Mouse (Mus musculus): ENCODE measurements around the gene Phactr4.

Phactr4 gene

GRCm38 (mm10) chr4:132454216-132454615, 31.9 kb upstream of the Phactr4 start:
- TF ChIP-seq POU5F1 (IDR thresholded peaks at IDR 0.05; ENCODE audit: borderline replicate concordance, low read length) = no peak
- TF ChIP-seq CTCF (conservative IDR thresholded peaks at IDR 0.05; ENCODE audit: low read length) = 0 out of 2 replicates have a peak, but pooled peaks have one; percentile 7
- no peak overlapping the region for H3K4me3 ChIP-seq (replicated peaks; ENCODE audit: low read length)
- peaks cover 27% of the 10 kb centered on the region for H3K36me3 ChIP-seq (ENCODE audit: insufficient read depth, low read length)
- no peaks in the 10 kb centered on the region for H3K27me3 ChIP-seq (ENCODE audit: insufficient read depth, low read length)
- peaks cover 34% of the 10 kb centered on the region for H3K4me1 ChIP-seq (replicated peaks; ENCODE audit: low read depth, low read length)
- H3K9me3 ChIP-seq (ENCODE audit: low read length) = no peaks in the 10 kb centered on the region

DNA sequence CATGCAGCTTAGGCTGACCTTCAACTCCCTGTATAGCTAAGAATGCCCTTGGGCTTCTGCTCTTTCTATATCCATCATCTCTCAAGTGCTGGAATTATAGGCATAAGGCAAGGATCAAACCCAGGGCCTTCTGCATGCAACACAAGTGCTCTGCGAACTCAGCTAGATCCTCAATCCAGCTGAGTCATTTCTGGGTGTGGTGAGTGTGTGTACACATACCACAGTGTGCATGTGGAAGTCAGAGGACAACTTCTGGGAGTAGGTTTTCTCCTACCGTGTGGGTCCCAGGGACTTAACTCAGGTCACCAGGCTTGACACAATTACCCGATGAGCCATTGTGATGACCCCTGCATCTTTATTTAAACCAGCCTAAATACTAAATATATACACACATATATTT, 27.5 kb upstream of the Phactr4 start:
- no peak overlapping the region for H3K4me3 ChIP-seq (replicated peaks; ENCODE audit: low read length)
- TF ChIP-seq CTCF (conservative IDR thresholded peaks at IDR 0.05; ENCODE audit: low read length) = no peak
- TF ChIP-seq POU5F1 (IDR thresholded peaks at IDR 0.05; ENCODE audit: borderline replicate concordance, low read length) = no peak
- no peak for TF ChIP-seq NANOG (IDR thresholded peaks at IDR 0.05; ENCODE audit: borderline replicate concordance, low read length)
- no peaks in the 10 kb centered on the region for H3K36me3 ChIP-seq (ENCODE audit: insufficient read depth, low read length)
- H3K27me3 ChIP-seq (ENCODE audit: insufficient read depth, low read length) = no peaks in the 10 kb centered on the region
- no peaks in the 10 kb centered on the region for H3K4me1 ChIP-seq (replicated peaks; ENCODE audit: low read depth, low read length)
- H3K9me3 ChIP-seq (ENCODE audit: low read length) = no peaks in the 10 kb centered on the region

DNA sequence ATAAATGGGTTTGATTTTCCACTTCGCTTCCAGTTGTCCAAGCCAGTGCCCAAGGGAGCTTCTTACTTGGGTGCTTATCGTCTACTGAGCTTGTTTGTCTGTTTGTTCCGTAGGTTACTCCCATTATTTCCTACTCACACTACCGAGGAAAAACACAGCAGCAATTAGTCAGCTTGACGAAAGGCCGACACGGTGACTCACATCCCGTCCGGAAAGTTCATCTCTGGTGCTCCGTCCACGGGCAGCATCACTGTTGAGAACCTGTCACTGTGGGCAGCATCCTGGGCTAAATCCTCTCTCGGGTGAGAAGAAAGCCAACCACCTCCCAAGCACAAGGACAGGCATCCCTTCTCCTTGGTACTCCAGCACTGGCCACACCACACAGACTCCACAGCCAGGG, 23.8 kb upstream of the Phactr4 start:
- H3K4me3 ChIP-seq (replicated peaks; ENCODE audit: low read length) = no peak overlapping the region
- no peaks in the 10 kb centered on the region for H3K4me1 ChIP-seq (replicated peaks; ENCODE audit: low read depth, low read length)
- no peaks in the 10 kb centered on the region for H3K36me3 ChIP-seq (ENCODE audit: insufficient read depth, low read length)
- no peaks in the 10 kb centered on the region for H3K9me3 ChIP-seq (ENCODE audit: low read length)
- TF ChIP-seq NANOG (IDR thresholded peaks at IDR 0.05; ENCODE audit: borderline replicate concordance, low read length) = no peak
- no peak for TF ChIP-seq POU5F1 (IDR thresholded peaks at IDR 0.05; ENCODE audit: borderline replicate concordance, low read length)
- TF ChIP-seq CTCF (conservative IDR thresholded peaks at IDR 0.05; ENCODE audit: low read length) = no peak
- H3K27me3 ChIP-seq (ENCODE audit: insufficient read depth, low read length) = peaks cover 2% of the 10 kb centered on the region; the same call in 1 of the 2 replicates

DNA sequence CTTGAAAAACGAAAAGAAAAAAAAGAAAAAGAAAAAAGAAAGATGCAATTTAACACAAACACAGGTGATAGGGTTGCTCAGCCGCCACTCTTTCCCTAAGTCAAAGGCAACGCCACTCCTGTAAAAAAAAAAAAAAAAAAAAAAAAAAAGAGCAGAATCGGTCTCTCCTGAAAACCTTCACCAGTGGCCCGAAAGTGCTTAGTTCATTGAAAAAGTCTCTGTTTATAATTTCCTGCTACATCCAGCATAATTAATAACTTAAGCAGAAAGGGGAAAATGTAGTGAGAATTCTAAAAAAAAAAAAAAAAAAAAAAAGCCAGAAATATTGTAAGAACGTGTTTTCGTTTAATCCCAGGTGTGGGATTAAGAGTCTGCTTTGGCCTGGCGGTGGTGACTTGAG, 22.2 kb upstream of the Phactr4 start:
- Histone ChIP-seq H3K4me3 (replicated peaks; ENCODE audit: low read length) (no peak overlapping the region), H3K4me1 (replicated peaks; ENCODE audit: low read depth, low read length) (0 out of 2 replicates have a peak, but pooled peaks cover 2% of the 10 kb centered on the region), H3K9me3 (ENCODE audit: low read length) (no peaks in the 10 kb centered on the region), H3K27me3 (ENCODE audit: insufficient read depth, low read length) (peaks cover 2% of the 10 kb centered on the region; the same call in 1 of the 2 replicates), H3K36me3 (ENCODE audit: insufficient read depth, low read length) (no peaks in the 10 kb centered on the region)
- TF ChIP-seq POU5F1 (IDR thresholded peaks at IDR 0.05; ENCODE audit: borderline replicate concordance, low read length) (no peak), NANOG (IDR thresholded peaks at IDR 0.05; ENCODE audit: borderline replicate concordance, low read length) (no peak), CTCF (conservative IDR thresholded peaks at IDR 0.05; ENCODE audit: low read length) (no peak)

DNA sequence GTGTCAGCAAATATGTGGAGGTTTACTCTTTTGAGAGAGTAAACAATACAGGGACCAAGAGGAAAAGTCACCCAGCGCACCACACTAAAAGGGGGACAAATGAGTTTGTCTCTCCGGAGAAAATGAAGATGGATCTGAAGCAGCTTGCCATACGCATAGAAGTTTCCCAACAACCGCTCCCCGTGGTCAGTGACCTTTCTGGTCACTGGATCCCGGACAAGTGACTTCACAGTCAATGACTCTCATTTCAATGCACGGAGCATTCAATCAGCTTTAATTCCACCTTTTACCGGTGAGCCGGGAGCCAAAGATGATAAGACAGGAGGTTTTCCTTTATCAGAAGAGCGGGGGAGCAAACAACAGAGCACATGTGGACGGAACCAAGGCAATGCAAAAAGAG, 15.6 kb upstream of the Phactr4 start:
- H3K27me3 ChIP-seq (ENCODE audit: insufficient read depth, low read length) = peaks cover 2% of the 10 kb centered on the region; the same call in 1 of the 2 replicates

GRCm38 (mm10) chr4:132432717-132433372, 10.6 kb upstream of the Phactr4 start:
- Histone ChIP-seq H3K4me3 (replicated peaks; ENCODE audit: low read length) (peak overlapping the region; percentile 69), H3K4me1 (replicated peaks; ENCODE audit: low read depth, low read length) (peaks cover 22% of the 10 kb centered on the region), H3K27me3 (ENCODE audit: insufficient read depth, low read length) (no peaks in the 10 kb centered on the region), H3K9me3 (ENCODE audit: low read length) (no peaks in the 10 kb centered on the region), H3K36me3 (ENCODE audit: insufficient read depth, low read length) (no peaks in the 10 kb centered on the region)
- TF ChIP-seq CTCF (conservative IDR thresholded peaks at IDR 0.05; ENCODE audit: low read length) (no peak), NANOG (IDR thresholded peaks at IDR 0.05; ENCODE audit: borderline replicate concordance, low read length) (no peak), POU5F1 (IDR thresholded peaks at IDR 0.05; ENCODE audit: borderline replicate concordance, low read length) (no peak)

More for the DNA sequence above, 15.6 kb upstream of the Phactr4 start:
- H3K4me3 ChIP-seq (replicated peaks; ENCODE audit: low read length) = no peak overlapping the region
- H3K4me1 ChIP-seq (replicated peaks; ENCODE audit: low read depth, low read length) = peaks cover 18% of the 10 kb centered on the region
- TF ChIP-seq CTCF (conservative IDR thresholded peaks at IDR 0.05; ENCODE audit: low read length) = no peak
- TF ChIP-seq POU5F1 (IDR thresholded peaks at IDR 0.05; ENCODE audit: borderline replicate concordance, low read length) = no peak
- no peak for TF ChIP-seq NANOG (IDR thresholded peaks at IDR 0.05; ENCODE audit: borderline replicate concordance, low read length)
- no peaks in the 10 kb centered on the region for H3K9me3 ChIP-seq (ENCODE audit: low read length)
- H3K36me3 ChIP-seq (ENCODE audit: insufficient read depth, low read length) = no peaks in the 10 kb centered on the region

DNA sequence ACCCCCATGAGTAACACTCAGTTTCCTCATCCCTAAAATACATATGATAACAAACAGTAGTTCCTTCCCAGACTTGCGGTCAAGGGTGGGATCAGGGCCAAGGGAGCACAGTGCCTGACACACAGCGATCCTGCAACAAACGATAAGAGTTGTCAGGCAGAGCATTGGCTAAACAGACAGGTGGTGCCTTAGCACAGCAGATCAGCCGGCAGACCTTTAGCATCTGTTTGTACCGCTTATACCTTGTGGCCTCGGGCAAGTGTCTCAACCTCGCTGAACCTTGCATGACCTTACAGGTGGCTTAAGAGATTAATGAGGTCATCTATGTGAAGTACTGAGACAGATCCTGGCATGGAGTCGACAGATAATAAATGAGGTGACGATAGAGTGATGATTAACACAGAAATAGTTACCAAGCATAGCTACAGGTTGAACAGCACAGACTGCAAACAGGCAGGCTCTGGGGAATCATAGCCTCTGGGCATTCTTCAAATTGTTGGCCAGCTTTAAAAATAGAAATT, 5.8 kb upstream of the Phactr4 start:
- H3K4me1 ChIP-seq (replicated peaks; ENCODE audit: low read depth, low read length) = peaks cover 17% of the 10 kb centered on the region

DNA sequence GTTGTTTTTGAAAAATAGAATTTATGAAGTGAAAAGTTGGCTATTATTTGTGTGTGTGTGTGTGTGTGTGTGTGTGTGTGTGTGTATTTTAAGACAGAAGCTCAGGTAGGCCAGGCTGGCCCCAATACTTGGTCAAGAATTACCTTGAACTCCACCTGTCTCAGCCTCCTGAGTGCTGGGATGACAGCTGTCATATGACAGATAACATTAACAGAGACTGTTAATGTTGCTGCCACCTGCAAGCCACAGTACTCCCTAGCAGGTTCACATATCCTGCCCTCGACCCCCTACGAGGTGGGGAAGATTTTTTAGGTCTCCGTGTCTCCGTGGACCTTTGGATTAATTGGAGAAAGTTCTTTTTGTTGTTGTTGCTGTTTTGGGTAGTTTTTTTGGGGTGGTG, 5.2 kb upstream of the Phactr4 start:
- no peaks in the 10 kb centered on the region for H3K9me3 ChIP-seq (ENCODE audit: low read length)
- no peaks in the 10 kb centered on the region for H3K27me3 ChIP-seq (ENCODE audit: insufficient read depth, low read length)
- H3K36me3 ChIP-seq (ENCODE audit: insufficient read depth, low read length) = no peaks in the 10 kb centered on the region
- peaks cover 15% of the 10 kb centered on the region for H3K4me1 ChIP-seq (replicated peaks; ENCODE audit: low read depth, low read length)
- no peak for TF ChIP-seq POU5F1 (IDR thresholded peaks at IDR 0.05; ENCODE audit: borderline replicate concordance, low read length)
- no peak for TF ChIP-seq NANOG (IDR thresholded peaks at IDR 0.05; ENCODE audit: borderline replicate concordance, low read length)
- TF ChIP-seq CTCF (conservative IDR thresholded peaks at IDR 0.05; ENCODE audit: low read length) = no peak
- H3K4me3 ChIP-seq (replicated peaks; ENCODE audit: low read length) = no peak overlapping the region

More for the DNA sequence above, 5.8 kb upstream of the Phactr4 start:
- TF ChIP-seq NANOG (IDR thresholded peaks at IDR 0.05; ENCODE audit: borderline replicate concordance, low read length) (no peak), CTCF (conservative IDR thresholded peaks at IDR 0.05; ENCODE audit: low read length) (no peak), POU5F1 (IDR thresholded peaks at IDR 0.05; ENCODE audit: borderline replicate concordance, low read length) (no peak)
- Histone ChIP-seq H3K9me3 (ENCODE audit: low read length) (no peaks in the 10 kb centered on the region), H3K36me3 (ENCODE audit: insufficient read depth, low read length) (no peaks in the 10 kb centered on the region), H3K4me3 (replicated peaks; ENCODE audit: low read length) (no peak overlapping the region), H3K27me3 (ENCODE audit: insufficient read depth, low read length) (no peaks in the 10 kb centered on the region)
